Mouse (Mus musculus): ENCODE measurements around the gene Gstp3. TPM values are rescaled to one million over a fixed set of nuclear protein-coding genes. Genes with fewer than 3 reads are reported as not detected.
"Not testable (repeated sequence)": the region's sequence is repeated elsewhere in the genome, so short reads cannot be mapped to it uniquely, and the experiment has no call there.

Gstp3 gene
- polyA plus RNA-seq, 1 experiment from 2014 or later, result not detected

GRCm38 (mm10) chr19:4054613-4055012 is 4.8 kb downstream of the Gstp3 start:
- no peaks in the 10 kb centered on the region for H3K9me3 ChIP-seq (ENCODE audit: control insufficient read depth, low read length)
- DNase-seq (no peak), ATAC-seq (ENCODE audit: low FRiP score, low TSS enrichment) (no peak)
- H3K9ac ChIP-seq (replicated peaks; ENCODE audit: low read length), result no peak overlapping the region
- no peaks in the 10 kb centered on the region for H3K27me3 ChIP-seq (ENCODE audit: control insufficient read depth, insufficient read depth, low read length)
- H3K4me2 ChIP-seq (ENCODE audit: low read length), result no peak overlapping the region
- no peak overlapping the region for H3K4me3 ChIP-seq (replicated peaks; ENCODE audit: low read depth, low read length)
- H3K4me1 ChIP-seq (ENCODE audit: control insufficient read depth, insufficient read depth, low read length), result no peaks in the 10 kb centered on the region
- no peak overlapping the region for H3K27ac ChIP-seq (replicated peaks; ENCODE audit: low read depth, low read length)
- 83% methylated on average over 5 of the region's 5 CpGs for WGBS
- no peaks in the 10 kb centered on the region for H3K36me3 ChIP-seq (ENCODE audit: control insufficient read depth, insufficient read depth, low read length)

- ATAC-seq (ENCODE audit: low FRiP score, low TSS enrichment), result no peak
- no peak overlapping the region for H3K27ac ChIP-seq (replicated peaks; ENCODE audit: low read depth, low read length)
- 62% methylated on average over 5 of the region's 5 CpGs for WGBS
- H3K9ac ChIP-seq (replicated peaks; ENCODE audit: low read length), result no peak overlapping the region
- no peak for DNase-seq
- no peaks in the 10 kb centered on the region for H3K9me3 ChIP-seq (ENCODE audit: control insufficient read depth, low read length)
- H3K4me2 ChIP-seq (ENCODE audit: low read length), result no peak overlapping the region
- H3K27me3 ChIP-seq (ENCODE audit: control insufficient read depth, insufficient read depth, low read length), result no peaks in the 10 kb centered on the region
- H3K36me3 ChIP-seq (ENCODE audit: control insufficient read depth, insufficient read depth, low read length), result no peaks in the 10 kb centered on the region
- no peak overlapping the region for H3K4me3 ChIP-seq (replicated peaks; ENCODE audit: low read depth, low read length)
- no peaks in the 10 kb centered on the region for H3K4me1 ChIP-seq (ENCODE audit: control insufficient read depth, insufficient read depth, low read length)
These were observed 6.8 kb downstream of the Gstp3 start for GRCm38 (mm10) chr19:4052516-4053030.

- no peaks in the 10 kb centered on the region for H3K27me3 ChIP-seq (ENCODE audit: control insufficient read depth, insufficient read depth, low read length)
- ATAC-seq (ENCODE audit: low FRiP score, low TSS enrichment) (no peak), DNase-seq (peak; percentile 77)
- H3K4me1 ChIP-seq (ENCODE audit: control insufficient read depth, insufficient read depth, low read length), result no peaks in the 10 kb centered on the region
- no peak overlapping the region for H3K4me3 ChIP-seq (replicated peaks; ENCODE audit: low read depth, low read length)
- 54% methylated on average over 10 of the region's 10 CpGs for WGBS
- H3K4me2 ChIP-seq (ENCODE audit: low read length), result no peak overlapping the region
- no peak overlapping the region for H3K9ac ChIP-seq (replicated peaks; ENCODE audit: low read length)
- H3K36me3 ChIP-seq (ENCODE audit: control insufficient read depth, insufficient read depth, low read length), result no peaks in the 10 kb centered on the region
- H3K27ac ChIP-seq (replicated peaks; ENCODE audit: low read depth, low read length), result no peak overlapping the region
- H3K9me3 ChIP-seq (ENCODE audit: control insufficient read depth, low read length), result no peaks in the 10 kb centered on the region
These were observed 7.4 kb downstream of the Gstp3 start for GRCm38 (mm10) chr19:4051741-4052515.

GRCm38 (mm10) chr19:4051016-4051415 is 8.4 kb downstream of the Gstp3 start:
- H3K4me1 ChIP-seq (ENCODE audit: control insufficient read depth, insufficient read depth, low read length), result no peaks in the 10 kb centered on the region
- DNase-seq (no peak), ATAC-seq (ENCODE audit: low FRiP score, low TSS enrichment) (no peak)
- no peaks in the 10 kb centered on the region for H3K27me3 ChIP-seq (ENCODE audit: control insufficient read depth, insufficient read depth, low read length)
- 94% methylated on average over 5 of the region's 5 CpGs for WGBS
- no peaks in the 10 kb centered on the region for H3K36me3 ChIP-seq (ENCODE audit: control insufficient read depth, insufficient read depth, low read length)
- H3K9ac ChIP-seq (replicated peaks; ENCODE audit: low read length), result no peak overlapping the region
- no peaks in the 10 kb centered on the region for H3K9me3 ChIP-seq (ENCODE audit: control insufficient read depth, low read length)
- no peak overlapping the region for H3K4me3 ChIP-seq (replicated peaks; ENCODE audit: low read depth, low read length)
- H3K4me2 ChIP-seq (ENCODE audit: low read length), result no peak overlapping the region
- no peak overlapping the region for H3K27ac ChIP-seq (replicated peaks; ENCODE audit: low read depth, low read length)

GRCm38 (mm10) chr19:4049069-4049468 is 10.3 kb downstream of the Gstp3 start:
- not testable (repeated sequence) for DNase-seq; H3K4me3 ChIP-seq (replicated peaks; ENCODE audit: low read depth, low read length); H3K27ac ChIP-seq (replicated peaks; ENCODE audit: low read depth, low read length); H3K9ac ChIP-seq (replicated peaks; ENCODE audit: low read length); H3K9me3 ChIP-seq (ENCODE audit: control insufficient read depth, low read length); ATAC-seq (ENCODE audit: low FRiP score, low TSS enrichment); H3K4me1 ChIP-seq (ENCODE audit: control insufficient read depth, insufficient read depth, low read length); H3K36me3 ChIP-seq (ENCODE audit: control insufficient read depth, insufficient read depth, low read length); H3K4me2 ChIP-seq (ENCODE audit: low read length); H3K27me3 ChIP-seq (ENCODE audit: control insufficient read depth, insufficient read depth, low read length)
- 82% methylated on average over 5 of the region's 5 CpGs for WGBS

- Histone ChIP-seq H3K9ac (replicated peaks; ENCODE audit: low read length) (no peak overlapping the region), H3K4me2 (ENCODE audit: low read length) (no peak overlapping the region), H3K27me3 (ENCODE audit: control insufficient read depth, insufficient read depth, low read length) (no peaks in the 10 kb centered on the region), H3K4me1 (ENCODE audit: control insufficient read depth, insufficient read depth, low read length) (no peaks in the 10 kb centered on the region), H3K9me3 (ENCODE audit: control insufficient read depth, low read length) (no peaks in the 10 kb centered on the region), H3K27ac (replicated peaks; ENCODE audit: low read depth, low read length) (no peak overlapping the region), H3K36me3 (ENCODE audit: control insufficient read depth, insufficient read depth, low read length) (no peaks in the 10 kb centered on the region), H3K4me3 (replicated peaks; ENCODE audit: low read depth, low read length) (no peak overlapping the region)
- peak; percentile 89 for DNase-seq
- no peak for ATAC-seq (ENCODE audit: low FRiP score, low TSS enrichment)
- 15% methylated on average over 4 of the region's 4 CpGs for WGBS
These were observed 11.5 kb downstream of the Gstp3 start for GRCm38 (mm10) chr19:4047859-4048258.

- 81% methylated on average over 8 of the region's 8 CpGs for WGBS
These were observed 12.5 kb downstream of the Gstp3 start for GRCm38 (mm10) chr19:4046866-4047254.

GRCm38 (mm10) chr19:4045966-4046865 is 13.2 kb downstream of the Gstp3 start, which contains the start of gene Gstp2:
TSS of gene Gstp2 (minus strand) at chr19:4046023.
- no peak within 1 kb of the TSS for H3K9ac ChIP-seq (replicated peaks; ENCODE audit: low read length)
- no peaks in the 10 kb centered on the region for H3K27me3 ChIP-seq (ENCODE audit: control insufficient read depth, insufficient read depth, low read length)
- DNase-seq, result peak; percentile 75
- H3K9me3 ChIP-seq (ENCODE audit: control insufficient read depth, low read length), result no peaks in the 10 kb centered on the region
- H3K4me1 ChIP-seq (ENCODE audit: control insufficient read depth, insufficient read depth, low read length), result no peaks in the 10 kb centered on the region
- no peaks in the 10 kb centered on the region for H3K36me3 ChIP-seq (ENCODE audit: control insufficient read depth, insufficient read depth, low read length)
- H3K4me3 ChIP-seq (replicated peaks; ENCODE audit: low read depth, low read length), result no peak within 1 kb of the TSS
- 60% methylated on average over 16 of the region's 16 CpGs for WGBS
- no peak within 1 kb of the TSS for H3K4me2 ChIP-seq (ENCODE audit: low read length)
- no peak for ATAC-seq (ENCODE audit: low FRiP score, low TSS enrichment)
- no peak within 1 kb of the TSS for H3K27ac ChIP-seq (replicated peaks; ENCODE audit: low read depth, low read length)

More at GRCm38 (mm10) chr19:4046866-4047254, 12.5 kb downstream of the Gstp3 start:
- no peaks in the 10 kb centered on the region for H3K36me3 ChIP-seq (ENCODE audit: control insufficient read depth, insufficient read depth, low read length)
- H3K9me3 ChIP-seq (ENCODE audit: control insufficient read depth, low read length), result no peaks in the 10 kb centered on the region
- H3K9ac ChIP-seq (replicated peaks; ENCODE audit: low read length), result no peak overlapping the region
- DNase-seq, result no peak
- no peak overlapping the region for H3K27ac ChIP-seq (replicated peaks; ENCODE audit: low read depth, low read length)
- no peak for ATAC-seq (ENCODE audit: low FRiP score, low TSS enrichment)
- no peak overlapping the region for H3K4me3 ChIP-seq (replicated peaks; ENCODE audit: low read depth, low read length)
- no peaks in the 10 kb centered on the region for H3K4me1 ChIP-seq (ENCODE audit: control insufficient read depth, insufficient read depth, low read length)
- no peaks in the 10 kb centered on the region for H3K27me3 ChIP-seq (ENCODE audit: control insufficient read depth, insufficient read depth, low read length)
- H3K4me2 ChIP-seq (ENCODE audit: low read length), result no peak overlapping the region

Data from midbrain, embryonic 14.5 days (tissue).